Mouse (Mus musculus): ENCODE data around the gene Pramef12.
"Not testable (repeated sequence)": the region's sequence is repeated elsewhere in the genome, so short reads cannot be mapped to it uniquely, and the experiment has no call there.

Pramef12 gene

GRCm38 (mm10) chr4:144408290-144408689, at the start of gene Pramef12:
TSS of gene Pramef12 (minus strand) at chr4:144408464.
- no peak for DNase-seq

- no peak for DNase-seq
Observed at GRCm38 (mm10) chr4:144453217-144453616, 45.0 kb upstream of the Pramef12 start, which contains the start of gene Gm9944. TSS of gene Gm9944 (minus strand) at chr4:144453317.

- DNase-seq = no peak
Observed at GRCm38 (mm10) chr4:144448546-144448945, 40.3 kb upstream of the Pramef12 start.

- DNase-seq = no peak
Observed at GRCm38 (mm10) chr4:144441582-144441981, 33.3 kb upstream of the Pramef12 start.

- DNase-seq = no peak
Observed at GRCm38 (mm10) chr4:144441095-144441494, 32.8 kb upstream of the Pramef12 start.

GRCm38 (mm10) chr4:144438672-144439071, 30.4 kb upstream of the Pramef12 start, which contains the start of gene 1700012P22Rik:
TSS of gene 1700012P22Rik (minus strand) at chr4:144438772.
- DNase-seq = no peak

GRCm38 (mm10) chr4:144433216-144433615, 25.0 kb upstream of the Pramef12 start:
- DNase-seq = no peak

- no peak for DNase-seq
Observed at GRCm38 (mm10) chr4:144430723-144431122, 22.5 kb upstream of the Pramef12 start.

GRCm38 (mm10) chr4:144428868-144429267, 20.6 kb upstream of the Pramef12 start:
- DNase-seq = no peak

- DNase-seq = no peak
Observed at GRCm38 (mm10) chr4:144424590-144424989, 16.3 kb upstream of the Pramef12 start.

- no peak for DNase-seq
Observed at GRCm38 (mm10) chr4:144420644-144421043, 12.4 kb upstream of the Pramef12 start.

- DNase-seq = no peak
Observed at GRCm38 (mm10) chr4:144406261-144406660, 2.0 kb downstream of the Pramef12 start.

- DNase-seq = no peak
Observed at GRCm38 (mm10) chr4:144404456-144405086, 3.7 kb downstream of the Pramef12 start.

GRCm38 (mm10) chr4:144402712-144403111, 5.6 kb downstream of the Pramef12 start:
- DNase-seq = no peak

- DNase-seq = no peak
Observed at GRCm38 (mm10) chr4:144396316-144396715, 11.9 kb downstream of the Pramef12 start.

GRCm38 (mm10) chr4:144377911-144378310, 30.4 kb downstream of the Pramef12 start, which contains the start of gene Pramef20:
TSS of gene Pramef20 (minus strand) at chr4:144377933.
- no peak for DNase-seq

- DNase-seq = not testable (repeated sequence)
Observed at GRCm38 (mm10) chr4:144357642-144358041, 50.6 kb downstream of the Pramef12 start, which contains the start of gene Gm13119. TSS of gene Gm13119 (plus strand) at chr4:144357942.
